Mouse (Mus musculus) heart, adult 2 months (tissue): Measurements from ENCODE around the gene Tnk2. TPM values are rescaled to one million over a fixed set of nuclear protein-coding genes. Genes with fewer than 3 reads are reported as not detected.

Experiments used
- DNase-seq, 2 experiments: peaks; one replicate each; pipeline ENCODE4 v3.0.0; 2021
- H3K27ac ChIP-seq: fragments of 200-600 bp; 2 replicates; pipeline ENCODE4 v1.8.1; 2022
- H3K27me3 ChIP-seq: fragments of 200-500 bp; 2 replicates; pipeline ENCODE4 v1.6.1; 2012; ENCODE audit warnings: mild to moderate bottlenecking, low read length, inconsistent platforms, mixed read lengths; ENCODE audit not compliant: control insufficient read depth, insufficient read depth
- H3K36me3 ChIP-seq: fragments of 200-500 bp; 2 replicates; pipeline ENCODE4 v1.6.1; 2012; ENCODE audit warnings: low read length, inconsistent platforms; ENCODE audit not compliant: control insufficient read depth, insufficient read depth
- H3K4me1 ChIP-seq: fragments of 200-500 bp; 2 replicates; pipeline ENCODE4 v1.6.1; 2011; ENCODE audit warnings: low read length; ENCODE audit not compliant: control insufficient read depth, insufficient read depth
- H3K4me3 ChIP-seq: fragments of 200-600 bp; 2 replicates; pipeline ENCODE4 v1.8.1; 2022
- H3K79me2 ChIP-seq: fragments of 200-500 bp; replicated peaks from 2 replicates; pipeline ENCODE4 v1.6.1; 2012; ENCODE audit warnings: mild to moderate bottlenecking, inconsistent platforms, low read length, moderate library complexity, mixed read lengths; ENCODE audit not compliant: control insufficient read depth, insufficient read depth
- H3K9ac ChIP-seq: fragments of 200-500 bp; 2 replicates; pipeline ENCODE4 v1.6.1; 2012; ENCODE audit warnings: low read depth, mild to moderate bottlenecking, control low read depth, inconsistent platforms, low read length, mixed read lengths
- CTCF ChIP-seq: fragments of 200-600 bp; IDR thresholded peaks from 2 replicates; pipeline ENCODE4 v1.8.1; 2022; ENCODE audit warnings: antibody characterized with exemption, mild to moderate bottlenecking, moderate library complexity
- EP300 ChIP-seq: fragments of 200-500 bp; IDR thresholded peaks from 2 replicates; pipeline ENCODE4 v1.6.1; 2011; ENCODE audit warnings: low read depth, low read length, control low read depth; ENCODE audit not compliant: insufficient read depth
- POLR2A ChIP-seq: fragments of 200-500 bp; IDR thresholded peaks from 2 replicates; pipeline ENCODE4 v1.6.1; 2011; ENCODE audit warnings: mild to moderate bottlenecking, low read depth, low read length, control low read depth; ENCODE audit not compliant: insufficient read depth
- WGBS: fragments of 180-500 bp; shearing (Covaris S2); methylation state at CpG from one replicate; pipeline ENCODE4 v1.1.7; 2018; 5-methylcytosine and 5-hydroxymethylcytosine counted together
- intact Hi-C: fragments of 180-260 bp; cut with DNase I; formaldehyde crosslinking; loops from one replicate; pipeline ENCODE4 v1.15.1; 2025
- polyA plus RNA-seq: library from polyadenylated mRNA; depleted of rRNA; stranded (reverse); fragments of >200 nt; gene quantifications from 2 replicates; pipeline ENCODE4 v1.2.3, GENCODE M21; 2012; rRNA removed
- total RNA-seq, 2 experiments: library from RNA; stranded (reverse); gene quantifications; 2 replicates each; pipeline ENCODE4 v1.2.3; 2021

The Tnk2 gene
- total and polyA plus RNA-seq, 3 experiments, result 17.8 to 37.0 (median 19.6) TPM

DNA sequence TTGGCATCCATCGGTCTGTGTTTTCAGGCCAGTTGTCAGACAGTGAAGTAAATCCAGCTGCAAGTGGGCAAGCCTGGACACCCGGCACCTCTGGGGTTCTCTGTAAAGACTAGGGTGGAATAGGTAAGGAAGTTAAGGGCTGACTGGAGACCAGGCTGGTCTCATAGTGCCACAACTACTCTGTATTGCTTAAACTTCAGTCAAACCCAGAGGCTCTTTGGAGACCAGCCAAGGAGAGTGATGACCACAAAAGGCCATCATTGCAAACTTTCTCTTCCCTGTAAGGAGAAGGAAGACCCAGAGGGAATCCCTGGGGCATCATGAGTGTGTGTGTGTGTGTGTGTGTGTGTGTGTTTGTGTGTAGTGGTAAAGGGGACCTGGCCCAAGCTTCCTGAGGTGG, 80.6 kb downstream of the Tnk2 start:
- Histone ChIP-seq H3K9ac (no peak overlapping the region), H3K27ac (no peak overlapping the region), H3K36me3 (no peaks in the 10 kb centered on the region), H3K27me3 (no peaks in the 10 kb centered on the region), H3K4me1 (no peaks in the 10 kb centered on the region), H3K79me2 (no peaks in the 10 kb centered on the region), H3K4me3 (no peak overlapping the region)
- WGBS, result 92% methylated on average over 2 of the region's 2 CpGs
- no peak for DNase-seq
- no peak for TF ChIP-seq CTCF
- intact Hi-C loops, result no loop called here

DNA sequence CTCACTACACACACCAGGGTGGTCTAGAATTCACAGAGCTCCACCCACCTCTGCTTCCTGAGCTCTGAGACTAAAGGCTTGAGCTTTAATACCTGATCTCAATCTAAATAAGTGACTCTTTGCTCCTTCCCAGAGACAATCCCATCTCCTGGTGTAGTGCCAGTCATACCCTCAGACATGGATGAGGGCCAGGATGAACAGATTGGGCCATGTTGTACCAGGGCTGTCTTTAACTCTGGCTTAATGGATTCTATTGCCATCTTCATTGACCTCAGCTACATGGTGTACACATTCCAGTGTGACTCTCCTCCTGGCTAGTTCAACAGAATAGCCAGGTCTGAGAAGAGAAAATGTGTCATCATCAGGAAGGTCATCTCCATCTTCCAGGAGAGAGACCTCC, 82.8 kb downstream of the Tnk2 start:
- TF ChIP-seq EP300 (no peak), CTCF (no peak), POLR2A (no peak)
- intact Hi-C loops, result no loop called here

GRCm38 (mm10) chr16:32728240-32728639, 84.6 kb downstream of the Tnk2 start:
- Histone ChIP-seq H3K79me2 (no peaks in the 10 kb centered on the region), H3K27ac (no peak overlapping the region), H3K27me3 (no peaks in the 10 kb centered on the region), H3K4me3 (no peak overlapping the region), H3K9ac (no peak overlapping the region), H3K4me1 (no peaks in the 10 kb centered on the region), H3K36me3 (no peaks in the 10 kb centered on the region)
- no peak for TF ChIP-seq EP300
- no peak for TF ChIP-seq CTCF
- TF ChIP-seq POLR2A, result no peak
- intact Hi-C loops, result no loop called here
- DNase-seq, result no peak

More for the DNA sequence above, 82.8 kb downstream of the Tnk2 start:
- Histone ChIP-seq H3K27me3 (no peaks in the 10 kb centered on the region), H3K79me2 (no peaks in the 10 kb centered on the region), H3K36me3 (no peaks in the 10 kb centered on the region), H3K4me3 (no peak overlapping the region), H3K4me1 (no peaks in the 10 kb centered on the region), H3K27ac (no peak overlapping the region), H3K9ac (no peak overlapping the region)
- no peak for DNase-seq

- TF ChIP-seq POLR2A (no peak), CTCF (no peak), EP300 (no peak)
Measured at GRCm38 (mm10) chr16:32728730-32729129, 85.1 kb downstream of the Tnk2 start.

More at GRCm38 (mm10) chr16:32728730-32729129, 85.1 kb downstream of the Tnk2 start:
- no peak for DNase-seq
- Histone ChIP-seq H3K9ac (no peak overlapping the region), H3K36me3 (no peaks in the 10 kb centered on the region), H3K4me3 (no peak overlapping the region), H3K27me3 (no peaks in the 10 kb centered on the region), H3K79me2 (no peaks in the 10 kb centered on the region), H3K27ac (no peak overlapping the region), H3K4me1 (no peaks in the 10 kb centered on the region)
- intact Hi-C loops, result no loop called here
- 65% methylated on average over 1 of the region's 1 CpGs for whole genome bisulfite sequencing

Other genes starting within 250 kb of the Tnk2 start
- not detected for gene Tm4sf19, start 243.4 kb upstream of the Tnk2 start, total RNA-seq
- gene Tm4sf19, start 243.4 kb upstream of the Tnk2 start, polyA plus RNA-seq, result 0.12 TPM in 2 replicates
- gene Tctex1d2, start 224.2 kb upstream of the Tnk2 start, total RNA-seq, result 1 to 10 TPM; 6.2 to 6.8 TPM
- 6.2 and 8.7 TPM in 2 replicates for gene Tctex1d2, start 224.2 kb upstream of the Tnk2 start, polyA plus RNA-seq
- 100 to 1,000 TPM; 110 to 133 TPM for gene Pcyt1a, start 213.0 kb upstream of the Tnk2 start, total RNA-seq
- gene Pcyt1a, start 213.0 kb upstream of the Tnk2 start, polyA plus RNA-seq, result 44.3 and 70.5 TPM in 2 replicates
- under 1 TPM; 0.55 to 0.63 TPM for gene Slc51a, start 156.0 kb upstream of the Tnk2 start, total RNA-seq
- gene Slc51a, start 156.0 kb upstream of the Tnk2 start, polyA plus RNA-seq, result 0.64 and 1.1 TPM in 2 replicates
- gene Zdhhc19, start 147.6 kb upstream of the Tnk2 start, total RNA-seq, result not detected
- not detected in 2 replicates for gene Zdhhc19, start 147.6 kb upstream of the Tnk2 start, polyA plus RNA-seq
- 10 to 100 TPM; 51.3 to 85.7 TPM for gene Tfrc, start 35.0 kb upstream of the Tnk2 start, total RNA-seq
- 27.8 and 72.8 TPM in 2 replicates for gene Tfrc, start 35.0 kb upstream of the Tnk2 start, polyA plus RNA-seq
- gene Muc4, start 92.0 kb downstream of the Tnk2 start, total RNA-seq, result under 1 TPM; 0.18 to 0.21 TPM
- 0.23 and 2.5 TPM in 2 replicates for gene Muc4, start 92.0 kb downstream of the Tnk2 start, polyA plus RNA-seq
- under 1 TPM; 0.30 to 0.47 TPM for gene Muc20, start 153.6 kb downstream of the Tnk2 start, total RNA-seq
- gene Muc20, start 153.6 kb downstream of the Tnk2 start, polyA plus RNA-seq, result 0.94 TPM in 1 of 2 replicates, not detected in the other
- gene Smbd1, start 166.6 kb downstream of the Tnk2 start, total RNA-seq, result not detected
- gene Smbd1, start 166.6 kb downstream of the Tnk2 start, polyA plus RNA-seq, result not detected in 2 replicates
- gene Fyttd1, start 233.6 kb downstream of the Tnk2 start, total RNA-seq, result 100 to 1,000 TPM; 101 to 108 TPM
- 13.4 and 22.5 TPM in 2 replicates for gene Fyttd1, start 233.6 kb downstream of the Tnk2 start, polyA plus RNA-seq
- 10 to 100 TPM; 27.6 to 30.0 TPM for gene Rubcn, start 233.9 kb downstream of the Tnk2 start, total RNA-seq
- 44.1 and 59.3 TPM in 2 replicates for gene Rubcn, start 233.9 kb downstream of the Tnk2 start, polyA plus RNA-seq